Mouse (Mus musculus) stomach, postnatal 0 days (tissue): ENCODE data around the gene Pawr. TPM values are rescaled to one million over a fixed set of nuclear protein-coding genes. Genes with fewer than 3 reads are reported as not detected.
A peak's percentile ranks its signal among the peaks of the same experiment; 100 is the strongest.

Experiments used
- ATAC-seq: fragments of 200-750 bp; cut with Nextera tagmentation; 2 replicates; pipeline ENCODE4 v1.8.0; 2017; ENCODE audit not compliant: low FRiP score, low TSS enrichment
- DNase-seq: peaks from one replicate; pipeline ENCODE4 v3.0.0-alpha.2; 2016; ENCODE audit warnings: low spot score
- H3K27ac ChIP-seq: fragments of 300-500 bp; sonication (generic); replicated peaks from 2 replicates; pipeline ENCODE4 v1.5.1; 2014; ENCODE audit warnings: mild to moderate bottlenecking, control low read depth
- H3K27me3 ChIP-seq: fragments of 300-500 bp; sonication (generic); 2 replicates; pipeline ENCODE4 v1.6.1; 2014; ENCODE audit warnings: low read length; ENCODE audit not compliant: control insufficient read depth, insufficient read depth
- H3K36me3 ChIP-seq: fragments of 300-500 bp; sonication (generic); 2 replicates; pipeline ENCODE4 v1.6.1; 2014; ENCODE audit warnings: low read length, mixed read lengths; ENCODE audit not compliant: control insufficient read depth, insufficient read depth
- H3K4me1 ChIP-seq: fragments of 300-500 bp; sonication (generic); replicated peaks from 2 replicates; pipeline ENCODE4 v1.6.1; 2014; ENCODE audit warnings: antibody characterized with exemption; ENCODE audit not compliant: control insufficient read depth, insufficient read depth
- H3K4me2 ChIP-seq: fragments of 300-500 bp; sonication (generic); replicated peaks from 2 replicates; pipeline ENCODE4 v1.6.1; 2014; ENCODE audit warnings: low read depth, mild to moderate bottlenecking, control low read depth, moderate library complexity
- H3K4me3 ChIP-seq: fragments of 300-500 bp; sonication (generic); 2 replicates; pipeline ENCODE4 v1.5.1; 2014; ENCODE audit warnings: low read depth, low read length, control low read depth
- H3K9ac ChIP-seq: fragments of 300-500 bp; sonication (generic); 2 replicates; pipeline ENCODE4 v1.6.1; 2014; ENCODE audit warnings: mild to moderate bottlenecking, low read length, control low read depth, mixed read lengths
- H3K9me3 ChIP-seq: fragments of 300-500 bp; sonication (generic); 2 replicates; pipeline ENCODE4 v1.6.1; 2016; ENCODE audit warnings: low read length; ENCODE audit not compliant: control insufficient read depth
- CTCF ChIP-seq: IDR thresholded peaks from 2 replicates; pipeline ENCODE4 v1.5.1; 2016; ENCODE audit warnings: antibody characterized with exemption, low read depth, mild to moderate bottlenecking, moderate library complexity
- EP300 ChIP-seq: optimal IDR thresholded peaks from 2 replicates; pipeline ENCODE3; 2016; ENCODE audit warnings: antibody characterized with exemption
- WGBS: fragments of 180-500 bp; shearing (Covaris S2); extraction: QIAGEN DNeasy Blood & Tissue Kit; methylation state at CpG from one replicate; pipeline ENCODE4 v1.1.7; 2014; 5-methylcytosine and 5-hydroxymethylcytosine counted together
- polyA plus RNA-seq: library from polyadenylated mRNA; unstranded; fragments of >200 nt; fragmentation: Nextera tagmentation; extraction: Ambion mirVana; gene quantifications from 2 replicates; pipeline ENCODE4 v1.2.1, GENCODE M21; 2015

Gene Pawr
- polyA plus RNA-seq, 1 experiment from 2014 or later, result 14.7 TPM

- WGBS, result 57% methylated on average over 6 of the region's 6 CpGs
- no peak for DNase-seq
- H3K27ac ChIP-seq, result peak overlapping the region; percentile 40; the same call in 1 of the 2 replicates
Measured at GRCm38 (mm10) chr10:108409529-108409928, 77.6 kb downstream of the Pawr start.

GRCm38 (mm10) chr10:108414936-108415635, 83.2 kb downstream of the Pawr start:
- H3K27me3 ChIP-seq, result no peaks in the 10 kb centered on the region
- no peaks in the 10 kb centered on the region for H3K9me3 ChIP-seq
- no peaks in the 10 kb centered on the region for H3K4me1 ChIP-seq
- DNase-seq (no peak), ATAC-seq (no peak)
- H3K36me3 ChIP-seq, result peaks cover 5% of the 10 kb centered on the region; the same call in 1 of the 2 replicates
- 88% methylated on average over 14 of the region's 14 CpGs for WGBS
- H3K9ac ChIP-seq, result no peak overlapping the region
- H3K4me2 ChIP-seq, result no peak overlapping the region
- no peak overlapping the region for H3K27ac ChIP-seq
- no peak overlapping the region for H3K4me3 ChIP-seq
- TF ChIP-seq CTCF, result no peak
- TF ChIP-seq EP300, result no peak

More at GRCm38 (mm10) chr10:108409529-108409928, 77.6 kb downstream of the Pawr start:
- ATAC-seq, result no peak
- Histone ChIP-seq H3K4me3 (no peak overlapping the region), H3K4me2 (no peak overlapping the region), H3K4me1 (no peaks in the 10 kb centered on the region), H3K36me3 (no peaks in the 10 kb centered on the region), H3K9me3 (no peaks in the 10 kb centered on the region), H3K9ac (no peak overlapping the region), H3K27me3 (no peaks in the 10 kb centered on the region)
- TF ChIP-seq EP300 (no peak), CTCF (no peak)

GRCm38 (mm10) chr10:108417448-108417847, 85.5 kb downstream of the Pawr start:
- Histone ChIP-seq H3K4me1 (no peaks in the 10 kb centered on the region), H3K27ac (no peak overlapping the region), H3K36me3 (peaks cover 5% of the 10 kb centered on the region; the same call in 1 of the 2 replicates), H3K4me2 (no peak overlapping the region), H3K9ac (no peak overlapping the region), H3K9me3 (no peaks in the 10 kb centered on the region), H3K4me3 (no peak overlapping the region), H3K27me3 (no peaks in the 10 kb centered on the region)
- no peak for TF ChIP-seq CTCF
- no peak for TF ChIP-seq EP300
- DNase-seq, result no peak
- WGBS, result 86% methylated on average over 5 of the region's 5 CpGs
- no peak for ATAC-seq

GRCm38 (mm10) chr10:108430553-108430952, 98.6 kb downstream of the Pawr start:
- Histone ChIP-seq H3K9ac (no peak overlapping the region), H3K9me3 (no peaks in the 10 kb centered on the region), H3K4me2 (no peak overlapping the region), H3K36me3 (no peaks in the 10 kb centered on the region), H3K4me1 (no peaks in the 10 kb centered on the region), H3K27ac (no peak overlapping the region), H3K4me3 (no peak overlapping the region), H3K27me3 (no peaks in the 10 kb centered on the region)
- no peak for DNase-seq
- TF ChIP-seq CTCF, result no peak
- no peak for TF ChIP-seq EP300
- 92% methylated on average over 10 of the region's 10 CpGs for WGBS
- no peak for ATAC-seq

- H3K27me3 ChIP-seq, result no peaks in the 10 kb centered on the region
- H3K4me2 ChIP-seq, result no peak overlapping the region
- H3K9me3 ChIP-seq, result no peaks in the 10 kb centered on the region
- TF ChIP-seq EP300 (no peak), CTCF (no peak)
- 46% methylated on average over 10 of the region's 10 CpGs for WGBS
- H3K36me3 ChIP-seq, result no peaks in the 10 kb centered on the region
- 0 out of 2 replicates have a peak, but pooled peaks cover 4% of the 10 kb centered on the region for H3K4me1 ChIP-seq
- no peak overlapping the region for H3K9ac ChIP-seq
- ATAC-seq (no peak), DNase-seq (no peak)
- H3K4me3 ChIP-seq, result no peak overlapping the region
- no peak overlapping the region for H3K27ac ChIP-seq
Measured at GRCm38 (mm10) chr10:108432194-108432593, 100.3 kb downstream of the Pawr start.

GRCm38 (mm10) chr10:108433976-108434375, 102.1 kb downstream of the Pawr start:
- 0 out of 2 replicates have a peak, but pooled peaks cover 4% of the 10 kb centered on the region for H3K4me1 ChIP-seq
- 22% methylated on average over 15 of the region's 15 CpGs for WGBS
- ATAC-seq, result no peak
- TF ChIP-seq EP300, result no peak
- no peak for TF ChIP-seq CTCF
- no peak for DNase-seq
- H3K27me3 ChIP-seq, result no peaks in the 10 kb centered on the region
- no peaks in the 10 kb centered on the region for H3K9me3 ChIP-seq
- no peak overlapping the region for H3K9ac ChIP-seq
- no peaks in the 10 kb centered on the region for H3K36me3 ChIP-seq
- no peak overlapping the region for H3K4me2 ChIP-seq
- H3K4me3 ChIP-seq, result no peak overlapping the region
- no peak overlapping the region for H3K27ac ChIP-seq
